ENCODE assay signal across 8 mouse cellular contexts in genomic region chr2:174299771-174300160, GRCm38 (mm10). TPM values are rescaled to one million over a fixed set of nuclear protein-coding genes. Genes with fewer than 3 reads are reported as not detected.
DNase-seq lines count a peak whose midpoint lies in the region; ATAC-seq and TF ChIP-seq lines count a peak whose summit lies in the region.

No protein-coding gene starts in this region.

- H3K36me3 ChIP-seq in liver, embryonic 11.5 days (ENCODE audit: control insufficient read depth, insufficient read depth, low read length): 0 out of 2 replicates have a peak, but pooled peaks cover 3% of the 10 kb centered on the region
- H3K36me3 ChIP-seq in forebrain, embryonic 12.5 days (replicated peaks): peaks cover 6% of the 10 kb centered on the region; the same call in 1 of the 2 replicates
- peaks cover 29% of the 10 kb centered on the region for H3K36me3 ChIP-seq in limb, embryonic 12.5 days
- H3K36me3 ChIP-seq in neural tube, embryonic 14.5 days (ENCODE audit: control insufficient read depth, insufficient read depth, low read length): no peaks in the 10 kb centered on the region

- H3K27ac ChIP-seq in liver, embryonic 11.5 days (ENCODE audit: low read depth, low read length): no peak overlapping the region
- H3K27ac ChIP-seq in forebrain, embryonic 12.5 days: no peak overlapping the region
- no peak overlapping the region for H3K27ac ChIP-seq in limb, embryonic 12.5 days
- no peak overlapping the region for H3K27ac ChIP-seq in neural tube, embryonic 14.5 days (ENCODE audit: low read depth, low read length)
- no peak overlapping the region for H3K27ac ChIP-seq in cerebellum, adult 2 months (ENCODE audit: insufficient read depth, low read length)

- DNase-seq in liver, embryonic 11.5 days (ENCODE audit: low spot score): no peak
- no peak for DNase-seq in liver
- DNase-seq in right cerebral cortex, postnatal 25 days: no peak
- no peak for DNase-seq in spleen, postnatal 4 days (ENCODE audit: low spot score in 2 of 2)
- no peak for DNase-seq in cerebellum, adult 2 months

- no peak for TF ChIP-seq CTCF in cerebellum, adult 2 months (IDR thresholded peaks at IDR 0.05; ENCODE audit: borderline replicate concordance, insufficient read depth, low read depth, low read length)

- peaks cover 35% of the 10 kb centered on the region for H3K27me3 ChIP-seq in liver, embryonic 11.5 days (replicated peaks; ENCODE audit: control insufficient read depth, insufficient read depth, low read length)
- peaks cover 48% of the 10 kb centered on the region for H3K27me3 ChIP-seq in forebrain, embryonic 12.5 days
- H3K27me3 ChIP-seq in limb, embryonic 12.5 days: peaks cover 47% of the 10 kb centered on the region
- H3K27me3 ChIP-seq in neural tube, embryonic 14.5 days (ENCODE audit: control insufficient read depth, insufficient read depth, low read length): peaks cover 8% of the 10 kb centered on the region
- H3K27me3 ChIP-seq in cerebellum, adult 2 months (ENCODE audit: control insufficient read depth, insufficient read depth, low read length): no peaks in the 10 kb centered on the region

- H3K9me3 ChIP-seq in liver, embryonic 11.5 days (ENCODE audit: control insufficient read depth, low read length): peaks cover 33% of the 10 kb centered on the region
- H3K9me3 ChIP-seq in forebrain, embryonic 12.5 days: peaks cover 60% of the 10 kb centered on the region
- H3K9me3 ChIP-seq in limb, embryonic 12.5 days: peaks cover 63% of the 10 kb centered on the region
- H3K9me3 ChIP-seq in neural tube, embryonic 14.5 days (ENCODE audit: control insufficient read depth, low read length): peaks cover 17% of the 10 kb centered on the region

- no peak for ATAC-seq in liver, embryonic 11.5 days (replicated peaks; ENCODE audit: low FRiP score)
- ATAC-seq in forebrain, embryonic 12.5 days (ENCODE audit: low FRiP score): no peak
- ATAC-seq in limb, embryonic 12.5 days (ENCODE audit: insufficient number of reproducible peaks, insufficient read depth, low FRiP score, low TSS enrichment, low read depth): no peak
- no peak for ATAC-seq in neural tube, embryonic 14.5 days (ENCODE audit: low read depth)

- no peak for TF ChIP-seq POLR2A in cerebellum, adult 2 months (IDR thresholded peaks at IDR 0.05; ENCODE audit: borderline replicate concordance, insufficient read depth, low read length)

- peak overlapping the region; percentile 40 for H3K4me3 ChIP-seq in liver, embryonic 11.5 days (ENCODE audit: low read depth, low read length)
- H3K4me3 ChIP-seq in forebrain, embryonic 12.5 days (replicated peaks): peak overlapping the region; percentile 30
- H3K4me3 ChIP-seq in limb, embryonic 12.5 days (replicated peaks): peak overlapping the region; percentile 39
- peak overlapping the region; percentile 25 for H3K4me3 ChIP-seq in neural tube, embryonic 14.5 days (ENCODE audit: low read depth, low read length)
- no peak overlapping the region for H3K4me3 ChIP-seq in cerebellum, adult 2 months (replicated peaks; ENCODE audit: insufficient read depth, low read depth, low read length)

- peak overlapping the region; percentile 79 for H3K4me2 ChIP-seq in liver, embryonic 11.5 days
- peak overlapping the region; percentile 51 for H3K4me2 ChIP-seq in forebrain, embryonic 12.5 days
- peak overlapping the region; percentile 64 for H3K4me2 ChIP-seq in limb, embryonic 12.5 days
- peak overlapping the region; percentile 37 for H3K4me2 ChIP-seq in neural tube, embryonic 14.5 days (ENCODE audit: low read depth, low read length)

- H3K4me1 ChIP-seq in liver, embryonic 11.5 days (replicated peaks; ENCODE audit: control insufficient read depth, insufficient read depth, low read length): no peaks in the 10 kb centered on the region; the same call in none of the 2 replicates
- H3K4me1 ChIP-seq in forebrain, embryonic 12.5 days: peaks cover 34% of the 10 kb centered on the region
- H3K4me1 ChIP-seq in limb, embryonic 12.5 days (replicated peaks): peaks cover 26% of the 10 kb centered on the region; the same call in 1 of the 2 replicates
- peaks cover 13% of the 10 kb centered on the region; the same call in 1 of the 2 replicates for H3K4me1 ChIP-seq in neural tube, embryonic 14.5 days (ENCODE audit: control insufficient read depth, insufficient read depth, low read length)
- no peaks in the 10 kb centered on the region for H3K4me1 ChIP-seq in cerebellum, adult 2 months (ENCODE audit: control insufficient read depth, insufficient read depth, low read length)

- WGBS in liver, embryonic 11.5 days: 57% methylated on average over 34 of the region's 34 CpGs
- 60% methylated on average over 34 of the region's 34 CpGs for WGBS in forebrain, embryonic 12.5 days
- 45% methylated on average over 34 of the region's 34 CpGs for WGBS in limb, embryonic 12.5 days
- 49% methylated on average over 34 of the region's 34 CpGs for WGBS in neural tube, embryonic 14.5 days
- WGBS in cerebellum, adult 2 months: 53% methylated on average over 34 of the region's 34 CpGs

- no peak overlapping the region for H3K9ac ChIP-seq in liver, embryonic 11.5 days (ENCODE audit: low read depth, low read length)
- no peak overlapping the region for H3K9ac ChIP-seq in forebrain, embryonic 12.5 days
- no peak overlapping the region for H3K9ac ChIP-seq in limb, embryonic 12.5 days (replicated peaks)
- no peak overlapping the region for H3K9ac ChIP-seq in neural tube, embryonic 14.5 days (replicated peaks; ENCODE audit: low read depth, low read length)

RNA-seq across cellular contexts. Expression of gene Gnas, which starts 15.6 kb away (rescaled TPM):
- 729 and 742 TPM in 2 replicates for polyA plus RNA-seq in liver, embryonic 11.5 days (2014; fragmentation: Nextera tagmentation; extraction: Ambion mirVana)
- polyA plus RNA-seq in forebrain, embryonic 12.5 days (2016; fragmentation: Nextera tagmentation; extraction: Ambion mirVana): 1,283 and 1,309 TPM in 2 replicates
- polyA plus RNA-seq in limb, embryonic 12.5 days (2016; fragmentation: Nextera tagmentation; extraction: Ambion mirVana): 1,822 and 1,905 TPM in 2 replicates
- 1,718 and 1,785 TPM in 2 replicates for polyA plus RNA-seq in neural tube, embryonic 14.5 days (2014; fragmentation: Nextera tagmentation; extraction: Ambion mirVana)
- polyA plus RNA-seq in cerebellum, adult 2 months (2012; rRNA removed): 2,758 and 2,923 TPM in 2 replicates

RNA-seq across cellular contexts. Expression of gene Gm20721, which starts 46.7 kb away (rescaled TPM):
- polyA plus RNA-seq in liver, embryonic 11.5 days (2014; fragmentation: Nextera tagmentation; extraction: Ambion mirVana): 7.3 and 7.7 TPM in 2 replicates
- 7.1 and 7.5 TPM in 2 replicates for polyA plus RNA-seq in forebrain, embryonic 12.5 days (2016; fragmentation: Nextera tagmentation; extraction: Ambion mirVana)
- 19.9 and 22.9 TPM in 2 replicates for polyA plus RNA-seq in limb, embryonic 12.5 days (2016; fragmentation: Nextera tagmentation; extraction: Ambion mirVana)
- 10.0 and 11.8 TPM in 2 replicates for polyA plus RNA-seq in neural tube, embryonic 14.5 days (2014; fragmentation: Nextera tagmentation; extraction: Ambion mirVana)
- 0.06 and 0.07 TPM in 2 replicates for polyA plus RNA-seq in cerebellum, adult 2 months (2012; rRNA removed)
